Mouse (Mus musculus): ENCODE results near the gene Mtmr3. TPM values are rescaled to one million over a fixed set of nuclear protein-coding genes. Genes with fewer than 3 reads are reported as not detected.

Gene Mtmr3
- polyA plus RNA-seq (2014; fragmentation: Nextera tagmentation; extraction: Ambion mirVana): 30.2 and 36.8 TPM in 2 replicates

DNA sequence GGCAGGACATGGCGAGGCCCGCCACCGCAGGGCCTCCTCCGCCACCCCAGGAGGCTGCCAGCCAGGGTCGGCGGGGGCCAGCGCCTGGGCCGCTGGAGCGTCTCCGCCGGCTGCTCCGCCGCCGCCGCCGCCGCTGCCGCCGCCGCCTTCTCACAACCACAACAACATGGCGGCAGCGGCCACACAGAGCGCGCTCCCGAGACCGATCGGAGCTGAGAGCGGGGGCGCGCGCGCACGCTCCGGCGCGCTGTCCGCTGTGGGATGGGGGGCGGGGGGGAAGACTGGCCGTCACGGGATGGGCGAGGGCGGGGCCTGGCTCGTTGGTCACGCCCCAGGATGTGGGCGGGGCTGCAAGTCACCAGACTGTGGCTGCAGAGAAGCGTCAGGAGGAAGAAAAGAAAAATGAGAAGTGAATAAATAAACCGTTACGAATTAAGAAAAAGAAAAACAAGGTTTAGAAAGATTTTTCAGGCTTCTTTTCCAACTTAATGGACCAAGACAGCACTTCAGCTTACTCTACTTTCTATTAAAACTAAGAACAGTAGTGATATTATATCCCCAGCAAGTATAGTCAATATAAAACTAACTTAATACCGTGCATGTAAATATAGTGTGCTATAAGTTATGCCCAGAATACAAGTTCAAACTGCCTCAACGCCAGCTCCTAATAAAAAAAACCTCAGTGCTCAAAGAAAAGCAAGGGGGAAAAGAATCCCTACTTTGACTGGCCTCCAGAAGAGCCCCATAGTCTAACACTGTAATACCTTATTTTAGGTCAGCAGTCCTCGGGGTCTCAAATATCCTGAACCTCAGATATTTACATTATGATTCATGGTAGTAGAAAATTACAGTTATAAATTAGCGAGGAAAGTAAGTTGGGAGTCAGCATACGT, at the start of gene Mtmr3:
Mtmr3 (minus strand) TSS at position 256 of the 893 bp plus-strand sequence.
- peaks cover 8% of the 10 kb centered on the region for H3K4me1 ChIP-seq (ENCODE audit: control insufficient read depth, insufficient read depth, low read length)
- no peaks in the 10 kb centered on the region for H3K27me3 ChIP-seq (ENCODE audit: control insufficient read depth, insufficient read depth, low read length)
- no peaks in the 10 kb centered on the region for H3K36me3 ChIP-seq (ENCODE audit: control insufficient read depth, insufficient read depth, low read length)
- H3K9ac ChIP-seq (ENCODE audit: low read length): peak within 1 kb of the TSS; percentile 98
- no peaks in the 10 kb centered on the region for H3K9me3 ChIP-seq (ENCODE audit: control insufficient read depth, low read length)
- peak within 1 kb of the TSS; percentile 60 for H3K4me2 ChIP-seq (ENCODE audit: low read depth)
- peak within 1 kb of the TSS; percentile 82 for H3K27ac ChIP-seq (ENCODE audit: low read depth, low read length)
- peak within 1 kb of the TSS; percentile 94 for H3K4me3 ChIP-seq (ENCODE audit: low read depth, low read length)
- ATAC-seq (ENCODE audit: insufficient read depth, low FRiP score, low TSS enrichment) (peak; percentile 93), DNase-seq (ENCODE audit: low spot score) (peak; percentile 98)
- 5% methylated on average over 49 of the region's 53 CpGs for WGBS

DNA sequence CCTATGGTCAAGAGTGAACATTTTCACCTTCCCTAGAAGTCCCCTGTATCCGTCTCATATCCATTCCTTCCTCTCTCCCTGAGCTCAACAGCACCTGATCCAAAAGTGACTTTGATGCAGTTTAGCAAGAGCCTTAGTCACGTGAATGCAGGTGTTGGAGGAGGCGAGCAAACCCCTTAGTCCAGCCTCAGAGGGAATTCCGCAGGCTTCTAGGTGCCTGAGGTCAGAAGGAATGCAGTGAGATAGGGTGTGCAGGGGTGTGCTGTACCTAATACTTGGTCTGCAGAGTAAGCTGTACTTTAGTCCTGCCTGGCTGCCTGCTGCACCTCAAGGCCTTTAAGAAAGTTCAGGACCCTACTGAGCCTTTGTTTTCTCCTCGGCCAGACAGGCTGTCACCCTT, 49.1 kb upstream of the Mtmr3 start:
- 52% methylated on average over 5 of the region's 5 CpGs for WGBS
- Histone ChIP-seq H3K36me3 (ENCODE audit: control insufficient read depth, insufficient read depth, low read length) (peaks cover 7% of the 10 kb centered on the region), H3K27me3 (ENCODE audit: control insufficient read depth, insufficient read depth, low read length) (no peaks in the 10 kb centered on the region), H3K4me1 (ENCODE audit: control insufficient read depth, insufficient read depth, low read length) (peaks cover 4% of the 10 kb centered on the region; the same call in 1 of the 2 replicates), H3K4me2 (ENCODE audit: low read depth) (no peak overlapping the region), H3K4me3 (ENCODE audit: low read depth, low read length) (no peak overlapping the region), H3K9me3 (ENCODE audit: control insufficient read depth, low read length) (no peaks in the 10 kb centered on the region), H3K9ac (ENCODE audit: low read length) (no peak overlapping the region), H3K27ac (ENCODE audit: low read depth, low read length) (no peak overlapping the region)
- no peak for DNase-seq (ENCODE audit: low spot score)
- ATAC-seq (ENCODE audit: insufficient read depth, low FRiP score, low TSS enrichment): no peak

DNA sequence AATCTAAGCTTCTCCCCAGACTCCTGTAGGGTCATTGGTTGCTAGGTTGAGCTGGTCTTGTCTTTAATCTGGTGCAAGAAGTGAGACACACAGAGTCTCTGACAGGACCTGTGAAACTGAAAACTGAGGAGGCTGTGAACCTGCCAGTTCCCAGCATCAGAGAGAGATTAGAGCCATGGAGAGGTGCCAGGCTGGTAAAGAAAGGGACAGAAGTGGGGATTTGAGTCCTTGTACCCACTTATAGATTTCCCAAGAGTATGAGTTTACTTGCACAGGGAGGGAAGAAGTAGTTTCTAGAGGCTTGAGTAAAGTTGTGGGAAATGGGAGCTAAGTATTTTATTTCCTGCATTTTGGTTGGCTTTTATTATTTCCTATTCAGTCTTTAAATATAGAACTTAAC, 46.5 kb upstream of the Mtmr3 start:
- Histone ChIP-seq H3K4me2 (ENCODE audit: low read depth) (no peak overlapping the region), H3K36me3 (ENCODE audit: control insufficient read depth, insufficient read depth, low read length) (no peaks in the 10 kb centered on the region; the same call in 1 of the 2 replicates)
- ATAC-seq (ENCODE audit: insufficient read depth, low FRiP score, low TSS enrichment): no peak

DNA sequence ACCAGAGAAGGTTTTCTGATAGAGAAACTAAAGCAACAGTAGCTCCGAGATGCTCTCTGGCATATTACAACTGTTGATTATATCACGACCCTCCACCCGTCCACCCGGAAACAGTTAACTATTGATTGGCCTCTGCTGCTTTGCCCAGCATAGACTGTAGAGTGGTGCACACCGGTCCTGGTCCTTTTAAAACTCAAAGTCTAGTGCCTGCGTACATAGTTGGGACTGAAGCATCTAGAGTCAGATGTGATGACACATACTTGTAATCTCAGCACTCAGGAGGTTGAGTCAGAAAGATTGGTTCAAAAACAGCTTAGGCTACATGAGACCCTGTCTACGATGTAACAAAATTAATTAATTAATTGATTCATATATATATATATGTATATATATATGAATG, 43.6 kb upstream of the Mtmr3 start:
- DNase-seq (ENCODE audit: low spot score) (no peak), ATAC-seq (ENCODE audit: insufficient read depth, low FRiP score, low TSS enrichment) (0 out of 2 replicates have a peak, but pooled peaks have one; percentile 38)
- WGBS: 32% methylated on average over 7 of the region's 7 CpGs
- H3K4me1 ChIP-seq (ENCODE audit: control insufficient read depth, insufficient read depth, low read length): peaks cover 11% of the 10 kb centered on the region; the same call in 1 of the 2 replicates
- H3K9ac ChIP-seq (ENCODE audit: low read length): peak overlapping the region; percentile 70
- no peaks in the 10 kb centered on the region for H3K9me3 ChIP-seq (ENCODE audit: control insufficient read depth, low read length)
- no peaks in the 10 kb centered on the region for H3K36me3 ChIP-seq (ENCODE audit: control insufficient read depth, insufficient read depth, low read length)
- no peak overlapping the region for H3K27ac ChIP-seq (ENCODE audit: low read depth, low read length)
- no peaks in the 10 kb centered on the region for H3K27me3 ChIP-seq (ENCODE audit: control insufficient read depth, insufficient read depth, low read length)
- peak overlapping the region; percentile 75 for H3K4me3 ChIP-seq (ENCODE audit: low read depth, low read length)
- H3K4me2 ChIP-seq (ENCODE audit: low read depth): peak overlapping the region; percentile 72

More for the DNA sequence above, 46.5 kb upstream of the Mtmr3 start:
- DNase-seq (ENCODE audit: low spot score): no peak
- peaks cover 11% of the 10 kb centered on the region; the same call in 1 of the 2 replicates for H3K4me1 ChIP-seq (ENCODE audit: control insufficient read depth, insufficient read depth, low read length)
- no peak overlapping the region for H3K9ac ChIP-seq (ENCODE audit: low read length)
- H3K27me3 ChIP-seq (ENCODE audit: control insufficient read depth, insufficient read depth, low read length): no peaks in the 10 kb centered on the region
- H3K9me3 ChIP-seq (ENCODE audit: control insufficient read depth, low read length): no peaks in the 10 kb centered on the region
- no peak overlapping the region for H3K27ac ChIP-seq (ENCODE audit: low read depth, low read length)
- H3K4me3 ChIP-seq (ENCODE audit: low read depth, low read length): no peak overlapping the region

DNA sequence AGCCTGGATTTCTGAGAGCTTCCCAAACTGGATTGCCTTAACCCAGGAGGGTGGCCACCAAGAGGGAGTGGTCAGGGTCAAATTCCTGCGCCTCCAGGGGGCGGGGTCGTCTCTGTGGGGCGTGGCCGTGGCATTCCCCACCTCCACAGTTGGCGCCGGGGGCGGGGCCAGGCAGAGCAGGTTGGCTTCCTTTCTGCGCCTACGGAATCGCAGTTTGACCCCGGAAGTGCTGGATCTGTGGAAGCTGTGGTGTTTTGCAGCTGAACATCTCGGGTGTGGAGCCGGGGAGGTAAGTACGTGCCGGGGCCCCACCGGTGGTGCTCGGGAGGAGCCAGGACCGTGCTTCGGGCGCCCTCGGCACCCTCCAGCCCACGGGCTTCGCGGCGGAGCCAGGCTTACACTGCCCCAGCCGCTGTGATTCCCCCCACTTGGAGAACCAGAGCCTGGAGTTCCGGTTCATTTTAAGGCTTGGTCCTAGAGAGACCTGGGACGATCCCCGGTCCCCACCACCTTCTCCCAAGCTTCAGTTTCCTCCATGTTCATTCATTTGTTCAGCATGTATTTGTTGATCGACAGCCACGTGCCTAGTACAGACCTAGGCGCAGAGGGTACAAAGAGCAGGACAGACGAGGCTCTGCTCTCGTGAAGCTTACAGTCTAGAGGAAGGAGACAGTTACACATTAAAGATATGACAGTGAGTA, 43.0 kb upstream of the Mtmr3 start, which contains the start of gene Ascc2:
Ascc2 (plus strand) TSS at position 214 of the 701 bp plus-strand sequence.
- H3K27ac ChIP-seq (ENCODE audit: low read depth, low read length): no peak within 1 kb of the TSS
- WGBS: under 1% methylated on average over 35 of the region's 35 CpGs

DNA sequence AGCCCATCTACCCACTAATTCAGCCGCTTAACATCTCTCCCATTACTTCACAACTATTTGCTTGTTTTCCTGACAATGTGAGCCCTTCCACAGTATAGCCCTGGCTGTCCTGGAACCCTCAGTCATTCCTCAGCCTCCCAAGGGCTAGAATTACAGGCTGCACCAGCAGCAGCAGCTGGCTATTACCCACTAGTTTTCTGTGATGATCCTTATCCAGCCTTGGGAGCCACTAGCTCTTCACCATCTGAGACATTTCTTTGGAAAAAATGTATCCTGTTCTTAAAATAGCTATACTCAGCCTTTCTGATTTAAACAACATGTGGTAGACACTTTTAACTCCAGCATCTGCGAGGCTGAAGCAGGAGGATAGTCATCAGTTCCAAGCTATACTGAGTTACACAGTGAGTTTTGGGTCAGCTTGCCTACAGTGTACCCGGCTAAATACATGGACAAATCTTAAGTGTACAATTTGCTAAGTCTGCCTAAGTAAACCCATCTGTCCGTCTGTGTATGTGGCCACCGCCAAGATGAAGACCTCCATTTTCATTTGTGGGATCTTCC, 42.2 kb upstream of the Mtmr3 start:
- Histone ChIP-seq H3K9ac (ENCODE audit: low read length) (no peak overlapping the region), H3K27ac (ENCODE audit: low read depth, low read length) (no peak overlapping the region), H3K4me2 (ENCODE audit: low read depth) (peak overlapping the region; percentile 72), H3K36me3 (ENCODE audit: control insufficient read depth, insufficient read depth, low read length) (no peaks in the 10 kb centered on the region), H3K4me3 (ENCODE audit: low read depth, low read length) (peak overlapping the region; percentile 75), H3K27me3 (ENCODE audit: control insufficient read depth, insufficient read depth, low read length) (no peaks in the 10 kb centered on the region), H3K4me1 (ENCODE audit: control insufficient read depth, insufficient read depth, low read length) (peaks cover 11% of the 10 kb centered on the region; the same call in 1 of the 2 replicates), H3K9me3 (ENCODE audit: control insufficient read depth, low read length) (no peaks in the 10 kb centered on the region)
- WGBS: 59% methylated on average over 5 of the region's 5 CpGs
- ATAC-seq (ENCODE audit: insufficient read depth, low FRiP score, low TSS enrichment) (no peak), DNase-seq (ENCODE audit: low spot score) (no peak)

More for the DNA sequence above, 43.0 kb upstream of the Mtmr3 start, which contains the start of gene Ascc2:
- Histone ChIP-seq H3K36me3 (ENCODE audit: control insufficient read depth, insufficient read depth, low read length) (no peaks in the 10 kb centered on the region), H3K9me3 (ENCODE audit: control insufficient read depth, low read length) (no peaks in the 10 kb centered on the region), H3K4me1 (ENCODE audit: control insufficient read depth, insufficient read depth, low read length) (peaks cover 11% of the 10 kb centered on the region; the same call in 1 of the 2 replicates), H3K27me3 (ENCODE audit: control insufficient read depth, insufficient read depth, low read length) (no peaks in the 10 kb centered on the region), H3K4me3 (ENCODE audit: low read depth, low read length) (peak within 1 kb of the TSS; percentile 75), H3K9ac (ENCODE audit: low read length) (peak within 1 kb of the TSS; percentile 70), H3K4me2 (ENCODE audit: low read depth) (peak within 1 kb of the TSS; percentile 72)
- ATAC-seq (ENCODE audit: insufficient read depth, low FRiP score, low TSS enrichment) (peak; percentile 90), DNase-seq (ENCODE audit: low spot score) (peak; percentile 93)

DNA sequence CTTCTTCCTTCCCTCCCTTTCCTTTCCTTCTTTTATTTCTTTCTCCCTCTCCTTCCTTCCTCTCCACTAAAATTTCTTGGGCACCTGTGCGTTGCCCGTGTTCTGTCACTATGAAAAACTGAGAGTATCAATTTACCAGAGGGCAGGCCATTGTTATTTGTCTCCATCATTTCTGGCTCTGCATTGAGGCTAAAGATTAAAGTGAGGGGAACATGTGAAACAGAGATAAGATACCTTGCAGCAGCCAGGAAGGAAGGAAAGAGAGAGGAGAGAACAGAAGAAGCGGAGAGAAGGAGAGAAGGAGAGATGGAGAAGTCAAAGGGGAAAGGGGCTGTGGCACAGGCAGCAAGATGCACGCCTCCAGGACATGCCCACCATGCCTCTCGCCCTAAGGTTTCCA, 39.7 kb upstream of the Mtmr3 start:
- Histone ChIP-seq H3K27ac (ENCODE audit: low read depth, low read length) (no peak overlapping the region), H3K9me3 (ENCODE audit: control insufficient read depth, low read length) (no peaks in the 10 kb centered on the region), H3K4me2 (ENCODE audit: low read depth) (no peak overlapping the region), H3K36me3 (ENCODE audit: control insufficient read depth, insufficient read depth, low read length) (no peaks in the 10 kb centered on the region), H3K4me1 (ENCODE audit: control insufficient read depth, insufficient read depth, low read length) (peaks cover 11% of the 10 kb centered on the region; the same call in 1 of the 2 replicates), H3K9ac (ENCODE audit: low read length) (no peak overlapping the region), H3K4me3 (ENCODE audit: low read depth, low read length) (no peak overlapping the region), H3K27me3 (ENCODE audit: control insufficient read depth, insufficient read depth, low read length) (no peaks in the 10 kb centered on the region)
- DNase-seq (ENCODE audit: low spot score) (no peak), ATAC-seq (ENCODE audit: insufficient read depth, low FRiP score, low TSS enrichment) (no peak)
- 79% methylated on average over 5 of the region's 5 CpGs for WGBS

DNA sequence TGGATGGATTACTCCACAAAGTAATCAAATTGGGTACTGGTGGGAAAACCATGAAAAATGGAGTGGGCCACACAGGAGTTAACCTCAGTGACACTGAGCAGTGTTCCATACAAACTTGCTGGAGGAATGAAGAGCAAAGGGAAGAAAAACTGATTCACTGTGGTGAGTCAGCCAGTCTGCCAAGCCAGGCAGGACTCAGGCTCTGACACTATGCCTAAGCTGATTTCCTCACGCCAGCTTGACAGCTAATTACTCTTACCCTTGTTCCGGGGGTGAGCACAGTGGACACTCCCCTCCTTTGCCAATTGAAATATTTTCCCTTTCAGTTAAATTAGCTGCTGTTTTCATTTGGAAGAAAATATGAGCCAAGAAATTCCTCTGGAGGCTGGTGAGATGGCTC, 38.8 kb upstream of the Mtmr3 start:
- peaks cover 4% of the 10 kb centered on the region; the same call in 1 of the 2 replicates for H3K4me1 ChIP-seq (ENCODE audit: control insufficient read depth, insufficient read depth, low read length)
- H3K9me3 ChIP-seq (ENCODE audit: control insufficient read depth, low read length): no peaks in the 10 kb centered on the region
- ATAC-seq (ENCODE audit: insufficient read depth, low FRiP score, low TSS enrichment): no peak
- H3K9ac ChIP-seq (ENCODE audit: low read length): no peak overlapping the region
- no peak for DNase-seq (ENCODE audit: low spot score)
- no peak overlapping the region for H3K27ac ChIP-seq (ENCODE audit: low read depth, low read length)
- H3K36me3 ChIP-seq (ENCODE audit: control insufficient read depth, insufficient read depth, low read length): no peaks in the 10 kb centered on the region
- no peaks in the 10 kb centered on the region for H3K27me3 ChIP-seq (ENCODE audit: control insufficient read depth, insufficient read depth, low read length)
- no peak overlapping the region for H3K4me3 ChIP-seq (ENCODE audit: low read depth, low read length)
- no peak overlapping the region for H3K4me2 ChIP-seq (ENCODE audit: low read depth)
- whole genome bisulfite sequencing: 56% methylated on average over 2 of the region's 2 CpGs

Measured in neural tube, embryonic 11.5 days (tissue).